Mouse (Mus musculus) gastrocnemius, adult 18-20 months (tissue): ENCODE results near the gene Vps35l. TPM values are rescaled to one million over a fixed set of nuclear protein-coding genes. Genes with fewer than 3 reads are reported as not detected.

Experiments
- DNase-seq: peaks from one replicate; pipeline ENCODE4 v3.0.0; 2021; ENCODE audit warnings: low spot score
- total RNA-seq, 2 experiments: library from RNA; stranded (reverse); gene quantifications; 2 replicates each; pipeline ENCODE4 v1.2.3; 2021

The Vps35l gene
- total RNA-seq, 2 experiments from 2014 or later, result 20.4 to 20.5 TPM

GRCm38 (mm10) chr7:118731781-118732180 is 8.2 kb upstream of the Vps35l start:
- peak; percentile 60 for DNase-seq

GRCm38 (mm10) chr7:118733225-118733624 is 6.8 kb upstream of the Vps35l start:
- DNase-seq, result no peak

GRCm38 (mm10) chr7:118738730-118739129 is 1.3 kb upstream of the Vps35l start:
- no peak for DNase-seq

GRCm38 (mm10) chr7:118740532-118741338 is 709 bp downstream of the Vps35l start:
- DNase-seq, result peak; percentile 98

GRCm38 (mm10) chr7:118742278-118742677 is 2.3 kb downstream of the Vps35l start:
- DNase-seq, result no peak

- no peak for DNase-seq
Observed at GRCm38 (mm10) chr7:118744766-118745165, 4.7 kb downstream of the Vps35l start.

GRCm38 (mm10) chr7:118747891-118748672 is 8.1 kb downstream of the Vps35l start:
- no peak for DNase-seq

- no peak for DNase-seq
Observed at GRCm38 (mm10) chr7:118749706-118750105, 9.7 kb downstream of the Vps35l start.

GRCm38 (mm10) chr7:118751625-118752024 is 11.6 kb downstream of the Vps35l start:
- no peak for DNase-seq

- no peak for DNase-seq
Observed at GRCm38 (mm10) chr7:118755756-118756155, 15.7 kb downstream of the Vps35l start.

GRCm38 (mm10) chr7:118756490-118757265 is 16.7 kb downstream of the Vps35l start:
- DNase-seq, result no peak

- DNase-seq, result no peak
Observed at GRCm38 (mm10) chr7:118758369-118758768, 18.3 kb downstream of the Vps35l start.

GRCm38 (mm10) chr7:118759372-118759771 is 19.3 kb downstream of the Vps35l start:
- no peak for DNase-seq

- no peak for DNase-seq
Observed at GRCm38 (mm10) chr7:118763939-118764338, 23.9 kb downstream of the Vps35l start.

- DNase-seq, result no peak
Observed at GRCm38 (mm10) chr7:118764725-118765124, 24.7 kb downstream of the Vps35l start.

GRCm38 (mm10) chr7:118765604-118766003 is 25.6 kb downstream of the Vps35l start:
- no peak for DNase-seq

- DNase-seq, result peak; percentile 51
Observed at GRCm38 (mm10) chr7:118766119-118766833, 26.2 kb downstream of the Vps35l start.

- DNase-seq, result no peak
Observed at GRCm38 (mm10) chr7:118766834-118767224, 26.8 kb downstream of the Vps35l start.

GRCm38 (mm10) chr7:118769208-118769607 is 29.2 kb downstream of the Vps35l start:
- no peak for DNase-seq

- DNase-seq, result no peak
Observed at GRCm38 (mm10) chr7:118769655-118770054, 29.6 kb downstream of the Vps35l start.

- DNase-seq, result no peak
Observed at GRCm38 (mm10) chr7:118773027-118773426, 33.0 kb downstream of the Vps35l start.
